Mouse (Mus musculus): ENCODE results near the gene Prdm16.

- no peak for TF ChIP-seq CTCF (conservative IDR thresholded peaks at IDR 0.05; ENCODE audit: low read length)
- TF ChIP-seq POU5F1 (IDR thresholded peaks at IDR 0.05; ENCODE audit: borderline replicate concordance, low read length) = no peak
These were observed 353.0 kb downstream of the Prdm16 start for GRCm38 (mm10) chr4:154283671-154284070.

All from E14TG2a.4 (cell line).